Mouse (Mus musculus): ENCODE results near the gene Abcc2. TPM values are rescaled to one million over a fixed set of nuclear protein-coding genes. Genes with fewer than 3 reads are reported as not detected.

Abcc2 gene
- total RNA-seq, 4 experiments from 2014 or later, result not detected

Other genes starting within 250 kb of the Abcc2 start
- gene Nkx2-3, start 169.9 kb upstream of the Abcc2 start, total RNA-seq (2022), result not detected
- 10 to 100 TPM; 24.8 to 29.5 (median 27.4) TPM for gene Slc25a28, start 107.3 kb upstream of the Abcc2 start, total RNA-seq (2022)
- gene Entpd7, start 92.5 kb upstream of the Abcc2 start, total RNA-seq (2022), result 1 to 10 TPM; 1.6 to 2.6 (median 2.1) TPM
- 10 to 100 TPM; 13.9 to 15.8 (median 14.6) TPM for gene Cutc, start 29.2 kb upstream of the Abcc2 start, total RNA-seq (2022)
- gene Cox15, start 29.2 kb upstream of the Abcc2 start, total RNA-seq (2022), result 10 to 100 TPM; 23.7 to 26.4 (median 25.1) TPM
- gene Dnmbp, start 158.0 kb downstream of the Abcc2 start, total RNA-seq (2022), result 10 to 100 TPM in 1 of 4 experiments, 1 to 10 TPM in 3; 8.9 to 10.3 (median 9.2) TPM
- under 1 TPM in 3 of 4 experiments, not detected in 1; 0.19 to 0.22 (median 0.19) TPM for gene Cpn1, start 204.4 kb downstream of the Abcc2 start, total RNA-seq (2022)
- not detected for gene Cyp2c23, start 247.0 kb downstream of the Abcc2 start, total RNA-seq (2022)